Mouse (Mus musculus) heart, postnatal 0 days (tissue): ENCODE measurements around the gene Hddc3. TPM values are rescaled to one million over a fixed set of nuclear protein-coding genes. Genes with fewer than 3 reads are reported as not detected.
A peak's percentile ranks its signal among the peaks of the same experiment; 100 is the strongest.

Experiments used
- ATAC-seq: fragments of 200-750 bp; cut with Nextera tagmentation; 2 replicates; pipeline ENCODE4 v1.8.0; 2017; ENCODE audit warnings: low read depth, moderate number of reproducible peaks, moderate library complexity; ENCODE audit not compliant: insufficient read depth
- DNase-seq: peaks from one replicate; pipeline ENCODE4 v3.0.0-alpha.2; 2016; ENCODE audit warnings: low spot score
- H3K27ac ChIP-seq: fragments of 300-500 bp; sonication (generic); 2 replicates; pipeline ENCODE4 v1.5.1; 2014; ENCODE audit warnings: low read depth, mild to moderate bottlenecking
- H3K27me3 ChIP-seq: fragments of 300-500 bp; sonication (generic); 2 replicates; pipeline ENCODE4 v1.6.1; 2014; ENCODE audit warnings: low read length, mixed read lengths; ENCODE audit not compliant: control insufficient read depth, insufficient read depth
- H3K36me3 ChIP-seq: fragments of 300-500 bp; sonication (generic); replicated peaks from 2 replicates; pipeline ENCODE4 v1.6.1; 2014; ENCODE audit warnings: low read length, mixed read lengths; ENCODE audit not compliant: control insufficient read depth, insufficient read depth
- H3K4me1 ChIP-seq: fragments of 300-500 bp; sonication (generic); 2 replicates; pipeline ENCODE4 v1.6.1; 2014; ENCODE audit warnings: antibody characterized with exemption; ENCODE audit not compliant: control insufficient read depth, insufficient read depth
- H3K4me2 ChIP-seq: fragments of 300-500 bp; sonication (generic); 2 replicates; pipeline ENCODE4 v1.6.1; 2014; ENCODE audit warnings: low read depth, mild to moderate bottlenecking, low read length, moderate library complexity
- H3K4me3 ChIP-seq: fragments of 300-500 bp; sonication (generic); 2 replicates; pipeline ENCODE4 v1.5.1; 2014; ENCODE audit warnings: low read depth, low read length
- H3K9ac ChIP-seq: fragments of 300-500 bp; sonication (generic); replicated peaks from 2 replicates; pipeline ENCODE4 v1.6.1; 2014; ENCODE audit warnings: low read depth, low read length, mixed read lengths
- H3K9me3 ChIP-seq: fragments of 300-500 bp; sonication (generic); replicated peaks from 2 replicates; pipeline ENCODE4 v1.6.1; 2016; ENCODE audit warnings: low read length; ENCODE audit not compliant: control insufficient read depth
- CTCF ChIP-seq: IDR thresholded peaks from 2 replicates; pipeline ENCODE4 v1.5.1; 2016; ENCODE audit warnings: antibody characterized with exemption, control low read depth, low read depth
- EP300 ChIP-seq: IDR thresholded peaks from 2 replicates; pipeline ENCODE4 v1.6.1; 2016; ENCODE audit warnings: antibody characterized with exemption, low read depth
- WGBS: fragments of 180-500 bp; shearing (Covaris S2); extraction: QIAGEN DNeasy Blood & Tissue Kit; methylation state at CpG from one replicate; pipeline ENCODE4 v1.1.7; 2014; 5-methylcytosine and 5-hydroxymethylcytosine counted together
- polyA plus RNA-seq: library from polyadenylated mRNA; unstranded; fragments of >200 nt; fragmentation: Nextera tagmentation; extraction: Ambion mirVana; gene quantifications from 2 replicates; pipeline ENCODE4 v1.2.1, GENCODE M21; 2015
- total RNA-seq: library from RNA; depleted of rRNA; stranded (reverse); fragments of >200 nt; gene quantifications from 2 replicates; pipeline ENCODE4 v1.2.3, GENCODE M21; 2014; ENCODE audit warnings: low replicate concordance

The Hddc3 gene
- total and polyA plus RNA-seq, 2 experiments from 2014 or later: 14.5 to 19.8 TPM

- no peak overlapping the region for H3K27ac ChIP-seq
- no peak overlapping the region for H3K9ac ChIP-seq
- 74% methylated on average over 9 of the region's 9 CpGs for WGBS
- no peak for TF ChIP-seq EP300
- no peak for TF ChIP-seq CTCF
- no peak for DNase-seq
- H3K27me3 ChIP-seq: no peaks in the 10 kb centered on the region
- no peak overlapping the region for H3K4me3 ChIP-seq
- ATAC-seq: no peak
- H3K36me3 ChIP-seq: peaks cover 15% of the 10 kb centered on the region
- H3K4me1 ChIP-seq: peaks cover 7% of the 10 kb centered on the region; the same call in 1 of the 2 replicates
- H3K9me3 ChIP-seq: no peaks in the 10 kb centered on the region
- no peak overlapping the region for H3K4me2 ChIP-seq
These were observed 3.3 kb downstream of the Hddc3 start for GRCm38 (mm10) chr7:80346173-80346572.

DNA sequence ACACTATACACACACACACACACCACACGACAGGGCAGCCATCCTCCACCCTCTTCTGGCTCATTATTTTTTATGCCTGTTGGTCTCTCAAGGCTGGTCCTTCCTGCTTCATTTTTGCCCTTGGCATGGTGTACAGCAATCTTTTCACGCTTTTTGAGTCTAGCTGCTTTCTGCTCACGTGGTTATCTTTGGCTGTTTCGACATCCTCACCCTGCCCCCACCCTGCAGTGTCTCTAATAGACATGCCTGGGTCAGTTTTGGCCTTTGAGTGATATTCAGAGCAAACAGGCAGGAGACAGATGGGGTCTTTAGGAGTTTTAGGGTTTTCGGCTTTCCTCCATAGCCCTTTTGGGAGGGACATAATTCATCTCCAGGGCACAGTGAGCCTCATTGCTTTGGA is 3.9 kb downstream of the Hddc3 start:
- H3K9me3 ChIP-seq: no peaks in the 10 kb centered on the region
- H3K4me2 ChIP-seq: no peak overlapping the region
- no peaks in the 10 kb centered on the region for H3K27me3 ChIP-seq
- no peak overlapping the region for H3K9ac ChIP-seq
- peaks cover 7% of the 10 kb centered on the region; the same call in 1 of the 2 replicates for H3K4me1 ChIP-seq
- 72% methylated on average over 5 of the region's 5 CpGs for WGBS
- no peak overlapping the region for H3K27ac ChIP-seq
- H3K36me3 ChIP-seq: peaks cover 20% of the 10 kb centered on the region
- no peak for TF ChIP-seq EP300
- no peak for TF ChIP-seq CTCF
- no peak for DNase-seq
- no peak overlapping the region for H3K4me3 ChIP-seq
- no peak for ATAC-seq

DNA sequence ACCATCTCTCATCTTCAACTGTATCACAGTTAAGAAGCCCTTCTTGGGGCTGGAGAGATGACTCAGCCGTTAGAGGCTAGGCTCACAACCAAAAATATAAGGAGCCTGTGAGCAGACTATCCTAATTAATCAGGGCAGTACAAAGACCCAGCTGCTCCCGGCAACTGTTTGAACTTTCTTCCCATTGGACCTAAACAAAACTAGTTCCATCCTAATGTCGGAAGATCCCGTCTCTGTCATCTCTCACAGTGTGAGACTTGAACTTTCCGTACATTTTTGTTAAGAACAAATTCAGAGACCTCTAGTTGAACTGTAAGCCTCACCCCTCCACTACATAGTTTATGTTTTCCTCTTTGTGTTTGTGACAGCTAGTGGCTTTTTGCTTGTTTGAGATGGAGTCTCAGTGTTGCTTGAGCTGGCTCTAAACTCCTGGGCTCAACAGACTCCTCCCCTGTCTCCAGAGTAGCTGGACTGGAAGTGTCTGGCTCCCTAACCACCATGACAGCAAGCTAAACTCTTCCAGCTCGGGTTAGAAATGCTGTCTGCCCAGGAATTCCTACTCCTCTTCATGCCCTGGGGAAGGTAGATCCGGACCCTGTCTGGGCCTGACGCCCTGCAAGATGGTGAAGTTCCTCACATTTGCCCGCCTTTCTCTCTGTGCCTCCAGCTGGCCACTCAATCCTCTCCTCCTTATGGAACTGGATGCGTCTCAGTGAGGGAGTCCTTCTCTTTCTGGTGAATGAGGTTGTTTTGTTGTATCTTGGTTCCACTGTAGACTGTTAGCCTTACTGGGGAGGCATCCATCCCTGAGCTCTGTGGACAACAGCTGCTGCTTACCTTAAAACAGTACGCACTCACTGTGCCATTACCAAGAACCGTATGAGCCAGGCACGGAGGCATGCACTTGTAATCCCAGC is 5.0 kb downstream of the Hddc3 start:
- H3K9ac ChIP-seq: no peak overlapping the region

DNA sequence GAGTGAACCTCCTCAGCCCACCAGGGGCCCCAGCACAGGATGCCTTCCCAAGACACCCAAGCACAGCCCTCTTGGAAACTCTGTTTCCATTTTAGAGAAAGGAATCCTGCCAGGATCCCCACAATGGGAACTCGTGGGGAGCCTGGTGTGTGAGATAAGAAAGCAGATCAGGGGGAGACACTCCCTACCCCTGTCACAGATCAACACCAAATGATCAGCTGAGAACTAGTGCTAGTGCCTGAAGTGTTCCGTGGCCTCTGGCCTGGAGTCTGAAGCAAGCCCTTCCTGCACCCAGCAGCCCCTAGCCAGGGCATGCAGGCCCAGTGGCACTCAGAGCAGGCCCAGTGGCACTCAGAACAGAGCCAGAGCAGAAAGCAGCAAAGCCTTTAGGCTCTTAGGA is 7.9 kb downstream of the Hddc3 start:
- Histone ChIP-seq H3K9me3 (no peaks in the 10 kb centered on the region), H3K27me3 (no peaks in the 10 kb centered on the region), H3K36me3 (peaks cover 49% of the 10 kb centered on the region), H3K4me2 (no peak overlapping the region), H3K4me3 (no peak overlapping the region), H3K9ac (no peak overlapping the region), H3K27ac (no peak overlapping the region), H3K4me1 (no peaks in the 10 kb centered on the region)
- DNase-seq (no peak), ATAC-seq (no peak)
- TF ChIP-seq CTCF (no peak), EP300 (no peak)
- WGBS: 52% methylated on average over 2 of the region's 2 CpGs

More for the DNA sequence above, 5.0 kb downstream of the Hddc3 start:
- ATAC-seq (no peak), DNase-seq (no peak)
- Histone ChIP-seq H3K4me1 (peaks cover 7% of the 10 kb centered on the region; the same call in 1 of the 2 replicates), H3K4me2 (no peak overlapping the region), H3K36me3 (peaks cover 30% of the 10 kb centered on the region), H3K9me3 (no peaks in the 10 kb centered on the region), H3K4me3 (no peak overlapping the region), H3K27me3 (no peaks in the 10 kb centered on the region), H3K27ac (peak overlapping the region; percentile 51)
- TF ChIP-seq EP300 (no peak), CTCF (no peak)
- WGBS: 69% methylated on average over 13 of the region's 13 CpGs

- Histone ChIP-seq H3K36me3 (peaks cover 67% of the 10 kb centered on the region), H3K9me3 (no peaks in the 10 kb centered on the region), H3K4me3 (no peak overlapping the region), H3K4me2 (no peak overlapping the region), H3K27me3 (no peaks in the 10 kb centered on the region), H3K4me1 (no peaks in the 10 kb centered on the region), H3K9ac (no peak overlapping the region), H3K27ac (no peak overlapping the region)
- DNase-seq (no peak), ATAC-seq (no peak)
- WGBS: 91% methylated on average over 8 of the region's 8 CpGs
- TF ChIP-seq CTCF (no peak), EP300 (no peak)
These were observed 10.0 kb downstream of the Hddc3 start for GRCm38 (mm10) chr7:80352920-80353319.

- WGBS: 83% methylated on average over 13 of the region's 13 CpGs
- H3K27ac ChIP-seq: peak overlapping the region; percentile 43
- no peaks in the 10 kb centered on the region for H3K4me1 ChIP-seq
- H3K36me3 ChIP-seq: peaks cover 84% of the 10 kb centered on the region
- ATAC-seq (no peak), DNase-seq (no peak)
- H3K4me2 ChIP-seq: no peak overlapping the region
- no peaks in the 10 kb centered on the region for H3K9me3 ChIP-seq
- TF ChIP-seq EP300 (no peak), CTCF (no peak)
- H3K4me3 ChIP-seq: no peak overlapping the region
- no peak overlapping the region for H3K9ac ChIP-seq
- H3K27me3 ChIP-seq: no peaks in the 10 kb centered on the region
These were observed 13.4 kb downstream of the Hddc3 start for GRCm38 (mm10) chr7:80356351-80356750.
